Comparison of ENCODE assay signal across 18 mouse cellular contexts in genomic region chr16:64677352-64677751, GRCm38 (mm10).
DNase-seq lines count a peak whose midpoint lies in the region; ATAC-seq lines count a peak whose summit lies in the region.
"Had no signal": no experiment of that assay in that cellular context is flagged by ENCODE, and none has a peak within 500 bp of the region (broad histone marks: within the 10 kb centered on the region; RNA-seq: fewer than 3 reads in every experiment).

No protein-coding gene starts in this region.

- DNase-seq in lung, postnatal 10 days, result no peak
- DNase-seq in brain, embryonic 18.5 days (ENCODE audit: low read depth, low spot score), result peak; percentile 30
- DNase-seq in kidney, postnatal 4 days, result no peak
- DNase-seq: adrenal gland, postnatal 36 days; cerebellum, postnatal 36 days; heart, postnatal 14 days; kidney, adult 9 months; liver, embryonic 13.5 days; thymus, postnatal 36 days had no signal

- H3K36me3 ChIP-seq in hindbrain, embryonic 16.5 days (ENCODE audit: control insufficient read depth, insufficient read depth, low read length), result no peaks in the 10 kb centered on the region
- no peaks in the 10 kb centered on the region for H3K36me3 ChIP-seq in hindbrain, embryonic 13.5 days
- no peaks in the 10 kb centered on the region for H3K36me3 ChIP-seq in lung, embryonic 16.5 days (ENCODE audit: control insufficient read depth, insufficient read depth, low read length)
- H3K36me3 ChIP-seq in intestine, embryonic 15.5 days, result no peaks in the 10 kb centered on the region
- no peaks in the 10 kb centered on the region for H3K36me3 ChIP-seq in kidney, embryonic 16.5 days (ENCODE audit: insufficient read depth, low read length)
- H3K36me3 ChIP-seq: hindbrain, embryonic 15.5 days; liver, embryonic 13.5 days had no signal

- no peak overlapping the region for H3K9ac ChIP-seq in hindbrain, embryonic 16.5 days (ENCODE audit: low read depth, low read length)
- no peak overlapping the region for H3K9ac ChIP-seq in hindbrain, embryonic 13.5 days
- H3K9ac ChIP-seq in lung, embryonic 16.5 days (ENCODE audit: low read length), result no peak overlapping the region
- no peak overlapping the region for H3K9ac ChIP-seq in intestine, embryonic 15.5 days
- no peak overlapping the region for H3K9ac ChIP-seq in kidney, embryonic 16.5 days (replicated peaks; ENCODE audit: low read length)
- H3K9ac ChIP-seq: hindbrain, embryonic 15.5 days; liver, embryonic 13.5 days had no signal

- no peak overlapping the region for H3K4me2 ChIP-seq in hindbrain, embryonic 16.5 days (ENCODE audit: low read length)
- no peak overlapping the region for H3K4me2 ChIP-seq in hindbrain, embryonic 13.5 days
- no peak overlapping the region for H3K4me2 ChIP-seq in lung, embryonic 16.5 days (ENCODE audit: low read depth, low read length)
- H3K4me2 ChIP-seq in intestine, embryonic 15.5 days (replicated peaks), result no peak overlapping the region
- H3K4me2 ChIP-seq in kidney, embryonic 16.5 days (replicated peaks; ENCODE audit: low read depth, low read length), result no peak overlapping the region
- H3K4me2 ChIP-seq: heart, embryonic 11.5 days; hindbrain, embryonic 15.5 days; liver, embryonic 13.5 days had no signal

- peaks cover 2% of the 10 kb centered on the region; the same call in 1 of the 2 replicates for H3K4me1 ChIP-seq in hindbrain, embryonic 16.5 days (ENCODE audit: control insufficient read depth, insufficient read depth, low read depth, low read length)
- no peaks in the 10 kb centered on the region; the same call in 1 of the 2 replicates for H3K4me1 ChIP-seq in hindbrain, embryonic 13.5 days (replicated peaks)
- H3K4me1 ChIP-seq in lung, embryonic 16.5 days (replicated peaks; ENCODE audit: control insufficient read depth, insufficient read depth, low read length), result no peaks in the 10 kb centered on the region; the same call in 1 of the 2 replicates
- H3K4me1 ChIP-seq in intestine, embryonic 15.5 days (replicated peaks), result no peaks in the 10 kb centered on the region
- H3K4me1 ChIP-seq in kidney, embryonic 16.5 days (ENCODE audit: insufficient read depth, low read length), result no peaks in the 10 kb centered on the region
- H3K4me1 ChIP-seq: liver, embryonic 13.5 days had no signal

- H3K4me3 ChIP-seq in hindbrain, embryonic 16.5 days (ENCODE audit: low read length), result no peak overlapping the region
- no peak overlapping the region for H3K4me3 ChIP-seq in hindbrain, embryonic 13.5 days
- no peak overlapping the region for H3K4me3 ChIP-seq in lung, embryonic 16.5 days (ENCODE audit: low read length)
- H3K4me3 ChIP-seq in intestine, embryonic 15.5 days (replicated peaks), result no peak overlapping the region
- no peak overlapping the region for H3K4me3 ChIP-seq in kidney, embryonic 16.5 days (ENCODE audit: low read length)
- H3K4me3 ChIP-seq: hindbrain, embryonic 15.5 days; liver, embryonic 13.5 days had no signal

- no peaks in the 10 kb centered on the region for H3K27me3 ChIP-seq in hindbrain, embryonic 16.5 days (replicated peaks; ENCODE audit: control insufficient read depth, insufficient read depth, low read length)
- H3K27me3 ChIP-seq in hindbrain, embryonic 13.5 days, result no peaks in the 10 kb centered on the region
- no peaks in the 10 kb centered on the region for H3K27me3 ChIP-seq in lung, embryonic 16.5 days (ENCODE audit: control insufficient read depth, insufficient read depth, low read depth, low read length)
- no peaks in the 10 kb centered on the region for H3K27me3 ChIP-seq in intestine, embryonic 15.5 days (replicated peaks)
- no peaks in the 10 kb centered on the region for H3K27me3 ChIP-seq in kidney, embryonic 16.5 days (ENCODE audit: insufficient read depth, low read length)
- H3K27me3 ChIP-seq: hindbrain, embryonic 15.5 days; liver, embryonic 13.5 days had no signal

- 57% methylated on average over 8 of the region's 8 CpGs for WGBS in hindbrain, embryonic 16.5 days
- WGBS in hindbrain, embryonic 13.5 days, result 72% methylated on average over 8 of the region's 8 CpGs
- 39% methylated on average over 8 of the region's 8 CpGs for WGBS in lung, embryonic 16.5 days
- 48% methylated on average over 8 of the region's 8 CpGs for WGBS in intestine, embryonic 15.5 days
- 54% methylated on average over 8 of the region's 8 CpGs for WGBS in kidney, embryonic 16.5 days

- no peaks in the 10 kb centered on the region for H3K9me3 ChIP-seq in hindbrain, embryonic 16.5 days (ENCODE audit: control insufficient read depth, low read length)
- no peaks in the 10 kb centered on the region for H3K9me3 ChIP-seq in hindbrain, embryonic 13.5 days
- no peaks in the 10 kb centered on the region for H3K9me3 ChIP-seq in lung, embryonic 16.5 days (ENCODE audit: control insufficient read depth, low read length)
- no peaks in the 10 kb centered on the region for H3K9me3 ChIP-seq in intestine, embryonic 15.5 days
- H3K9me3 ChIP-seq in kidney, embryonic 16.5 days (ENCODE audit: low read length), result no peaks in the 10 kb centered on the region
- H3K9me3 ChIP-seq: hindbrain, embryonic 15.5 days; liver, embryonic 13.5 days had no signal

- ATAC-seq in hindbrain, embryonic 16.5 days, result 0 out of 2 replicates have a peak, but pooled peaks have one; percentile 35
- ATAC-seq in hindbrain, embryonic 13.5 days (ENCODE audit: low FRiP score), result no peak
- peak; percentile 85 for ATAC-seq in lung, embryonic 16.5 days (ENCODE audit: low read depth)
- ATAC-seq in intestine, embryonic 15.5 days, result peak; percentile 47; the same call in 1 of the 2 replicates
- no peak for ATAC-seq in kidney, embryonic 16.5 days (ENCODE audit: low FRiP score, low TSS enrichment)
- ATAC-seq: activated CD4-positive, CD25-positive, alpha-beta regulatory T cell, adult 4 months; Patski had no signal

- peak overlapping the region; percentile 17; the same call in 1 of the 2 replicates for H3K27ac ChIP-seq in hindbrain, embryonic 16.5 days (ENCODE audit: low read depth, low read length)
- no peak overlapping the region for H3K27ac ChIP-seq in hindbrain, embryonic 13.5 days
- no peak overlapping the region for H3K27ac ChIP-seq in lung, embryonic 16.5 days (ENCODE audit: low read length)
- H3K27ac ChIP-seq in intestine, embryonic 15.5 days, result no peak overlapping the region
- no peak overlapping the region for H3K27ac ChIP-seq in kidney, embryonic 16.5 days (ENCODE audit: low read length)
- H3K27ac ChIP-seq: liver, embryonic 13.5 days had no signal

Comparison
In these comparisons a context has a peak if more than half of its experiments do, and no peak if none do; other contexts are left out.
1. ATAC-seq: peak in hindbrain, embryonic 16.5 days (single experiment), lung, embryonic 16.5 days (single experiment) and intestine, embryonic 15.5 days (single experiment); none in hindbrain, embryonic 13.5 days (single experiment) and kidney, embryonic 16.5 days (single experiment).